Mouse (Mus musculus) stomach, embryonic 14.5 days (tissue): ENCODE measurements around the gene Slc29a1. TPM values are rescaled to one million over a fixed set of nuclear protein-coding genes. Genes with fewer than 3 reads are reported as not detected.

ENCODE experiments used
- ATAC-seq: fragments of 200-750 bp; cut with Nextera tagmentation; 2 replicates; pipeline ENCODE4 v1.8.0; 2017; ENCODE audit warnings: low read depth, moderate TSS enrichment; ENCODE audit not compliant: insufficient number of reproducible peaks, insufficient read depth, low FRiP score
- H3K27ac ChIP-seq: fragments of 300-500 bp; sonication (generic); 2 replicates; pipeline ENCODE4 v1.5.1; 2014; ENCODE audit warnings: mild to moderate bottlenecking, low read length, moderate library complexity, mixed read lengths
- H3K27me3 ChIP-seq: fragments of 300-500 bp; sonication (generic); 2 replicates; pipeline ENCODE4 v1.6.1; 2014; ENCODE audit warnings: low read length, control low read depth, mixed read lengths; ENCODE audit not compliant: control insufficient read depth, insufficient read depth
- H3K36me3 ChIP-seq: fragments of 300-500 bp; sonication (generic); 2 replicates; pipeline ENCODE4 v1.6.1; 2014; ENCODE audit warnings: mild to moderate bottlenecking, control low read depth, low read length, moderate library complexity, mixed read lengths; ENCODE audit not compliant: control insufficient read depth, insufficient read depth
- H3K4me1 ChIP-seq: fragments of 300-500 bp; sonication (generic); 2 replicates; pipeline ENCODE4 v1.6.1; 2014; ENCODE audit warnings: low read length, control low read depth, mixed read lengths; ENCODE audit not compliant: control insufficient read depth, insufficient read depth
- H3K4me2 ChIP-seq: fragments of 300-500 bp; sonication (generic); replicated peaks from 2 replicates; pipeline ENCODE4 v1.6.1; 2014; ENCODE audit warnings: low read depth, low read length, control low read depth
- H3K4me3 ChIP-seq: fragments of 300-500 bp; sonication (generic); 2 replicates; pipeline ENCODE4 v1.5.1; 2014; ENCODE audit warnings: low read depth, low read length, control low read depth
- H3K9ac ChIP-seq: fragments of 300-500 bp; sonication (generic); replicated peaks from 2 replicates; pipeline ENCODE4 v1.6.1; 2014; ENCODE audit warnings: low read depth, mild to moderate bottlenecking, control low read depth, low read length, moderate library complexity, mixed read lengths
- H3K9me3 ChIP-seq: fragments of 300-500 bp; sonication (generic); 2 replicates; pipeline ENCODE4 v1.6.1; 2016; ENCODE audit warnings: low read depth, low read length, control low read depth; ENCODE audit not compliant: control insufficient read depth
- WGBS: fragments of 180-500 bp; shearing (Covaris S2); extraction: QIAGEN DNeasy Blood & Tissue Kit; methylation state at CpG from one replicate; pipeline ENCODE4 v1.1.7; 2014; 5-methylcytosine and 5-hydroxymethylcytosine counted together
- polyA plus RNA-seq: library from polyadenylated mRNA; unstranded; fragments of >200 nt; fragmentation: Nextera tagmentation; extraction: Ambion mirVana; gene quantifications from 2 replicates; pipeline ENCODE4 v1.2.1, GENCODE M21; 2014

The Slc29a1 gene
- polyA plus RNA-seq, 1 experiment from 2014 or later = 73.0 TPM

DNA sequence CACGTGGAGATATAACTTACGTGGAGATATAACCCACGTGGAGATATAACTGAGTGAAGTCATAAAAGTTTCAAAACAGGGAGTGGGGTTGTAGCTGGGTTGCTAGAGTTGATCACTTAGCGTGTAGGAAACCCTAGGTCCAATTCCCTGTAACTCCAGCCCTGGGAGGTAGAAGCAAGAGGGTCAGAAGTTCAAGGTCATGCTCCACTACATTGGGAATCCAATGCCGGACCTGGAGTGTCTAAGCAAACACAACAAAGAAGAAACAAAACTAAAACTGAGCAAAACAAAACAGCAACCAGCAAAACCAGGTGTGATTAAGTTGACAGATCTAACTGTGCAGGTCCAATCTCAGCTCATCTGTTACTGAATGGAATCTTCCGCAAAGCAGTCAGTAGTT, 18.2 kb upstream of the Slc29a1 start:
- no peak overlapping the region for H3K9ac ChIP-seq
- H3K4me1 ChIP-seq = peaks cover 11% of the 10 kb centered on the region; the same call in 1 of the 2 replicates
- no peaks in the 10 kb centered on the region for H3K27me3 ChIP-seq
- H3K36me3 ChIP-seq = no peaks in the 10 kb centered on the region
- no peak overlapping the region for H3K27ac ChIP-seq
- H3K9me3 ChIP-seq = no peaks in the 10 kb centered on the region
- no peak for ATAC-seq
- H3K4me2 ChIP-seq = no peak overlapping the region
- no peak overlapping the region for H3K4me3 ChIP-seq
- WGBS = 91% methylated on average over 6 of the region's 6 CpGs

DNA sequence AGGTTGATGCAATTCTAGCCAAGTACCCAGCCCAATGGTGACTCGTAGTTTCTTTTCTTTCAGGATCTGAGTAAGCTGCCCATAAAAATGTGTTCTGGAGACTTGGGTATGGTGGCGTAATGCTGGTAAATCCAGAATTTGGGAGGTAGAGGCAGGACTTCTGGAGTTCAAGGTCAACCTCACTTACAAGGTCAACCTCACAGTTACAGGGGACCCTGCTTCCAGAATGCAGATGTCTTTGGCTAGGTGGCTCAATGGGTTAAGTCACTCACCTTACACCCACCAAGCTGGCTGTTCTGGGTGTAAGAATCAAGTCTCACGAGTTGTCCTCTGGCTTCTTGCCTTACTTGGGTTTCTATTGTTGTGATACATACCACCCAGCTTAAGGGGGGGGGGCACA, 17.3 kb upstream of the Slc29a1 start:
- H3K9me3 ChIP-seq = no peaks in the 10 kb centered on the region
- WGBS = 79% methylated on average over 3 of the region's 3 CpGs
- peaks cover 11% of the 10 kb centered on the region; the same call in 1 of the 2 replicates for H3K4me1 ChIP-seq
- no peaks in the 10 kb centered on the region for H3K36me3 ChIP-seq
- no peak overlapping the region for H3K27ac ChIP-seq
- no peak overlapping the region for H3K4me3 ChIP-seq
- no peak overlapping the region for H3K9ac ChIP-seq
- no peak for ATAC-seq
- no peaks in the 10 kb centered on the region for H3K27me3 ChIP-seq
- no peak overlapping the region for H3K4me2 ChIP-seq

DNA sequence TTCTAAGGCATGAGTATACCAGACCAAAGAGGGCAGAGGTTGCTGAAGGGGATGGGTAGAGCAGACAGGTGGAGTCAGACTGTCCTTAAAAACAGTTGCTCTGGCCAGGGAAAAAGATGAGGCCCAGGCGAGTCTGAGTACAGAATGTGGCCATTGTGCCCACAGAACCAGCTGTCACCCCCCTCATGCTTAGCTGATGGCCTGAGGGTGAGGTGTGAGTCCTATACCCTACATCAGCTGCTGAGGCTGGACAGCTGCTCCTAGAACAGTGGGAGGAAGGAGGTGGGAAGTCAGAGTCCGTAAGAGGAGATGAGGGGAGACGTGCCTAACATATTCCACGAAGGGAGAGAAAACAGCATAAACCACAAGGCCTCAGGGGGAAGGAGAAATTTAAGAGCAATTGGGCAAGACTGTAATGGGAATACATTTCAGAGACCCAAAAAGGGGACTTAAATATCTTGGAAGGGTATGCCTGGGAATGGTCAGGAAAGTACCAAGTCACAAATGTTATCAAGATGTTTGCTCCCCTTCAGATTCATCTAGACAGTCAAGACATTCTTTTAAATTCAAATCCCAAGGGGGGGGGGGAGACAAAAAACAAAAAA, 16.7 kb upstream of the Slc29a1 start:
- Histone ChIP-seq H3K9ac (no peak overlapping the region), H3K36me3 (no peaks in the 10 kb centered on the region), H3K4me2 (no peak overlapping the region), H3K4me3 (no peak overlapping the region), H3K27ac (no peak overlapping the region), H3K9me3 (no peaks in the 10 kb centered on the region), H3K27me3 (no peaks in the 10 kb centered on the region), H3K4me1 (peaks cover 11% of the 10 kb centered on the region; the same call in 1 of the 2 replicates)
- no peak for ATAC-seq
- WGBS = 62% methylated on average over 4 of the region's 4 CpGs

DNA sequence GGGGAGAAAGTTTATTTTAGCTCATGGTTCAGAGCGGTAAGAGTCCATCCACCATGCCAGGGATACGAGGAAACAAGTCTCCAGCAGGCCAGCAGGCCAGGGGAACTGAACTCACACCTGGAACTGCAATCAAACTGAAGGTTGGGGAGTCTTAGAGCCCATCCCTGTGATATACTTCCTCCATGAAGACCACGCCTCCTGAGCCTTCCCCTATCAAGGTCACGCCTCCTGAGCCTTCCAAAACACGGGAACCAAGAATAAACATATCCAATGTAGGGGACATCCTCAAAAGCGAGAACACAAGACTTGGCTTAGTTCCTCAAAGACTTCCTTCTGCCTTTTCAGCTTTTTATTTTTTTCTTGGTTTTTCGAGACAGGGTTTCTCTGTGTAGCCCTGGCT, 13.5 kb upstream of the Slc29a1 start:
- no peak overlapping the region for H3K4me2 ChIP-seq
- H3K9me3 ChIP-seq = no peaks in the 10 kb centered on the region
- no peak overlapping the region for H3K27ac ChIP-seq
- H3K4me1 ChIP-seq = no peaks in the 10 kb centered on the region
- no peaks in the 10 kb centered on the region for H3K27me3 ChIP-seq
- no peaks in the 10 kb centered on the region for H3K36me3 ChIP-seq
- WGBS = 86% methylated on average over 7 of the region's 7 CpGs
- ATAC-seq = no peak
- no peak overlapping the region for H3K9ac ChIP-seq
- H3K4me3 ChIP-seq = no peak overlapping the region

DNA sequence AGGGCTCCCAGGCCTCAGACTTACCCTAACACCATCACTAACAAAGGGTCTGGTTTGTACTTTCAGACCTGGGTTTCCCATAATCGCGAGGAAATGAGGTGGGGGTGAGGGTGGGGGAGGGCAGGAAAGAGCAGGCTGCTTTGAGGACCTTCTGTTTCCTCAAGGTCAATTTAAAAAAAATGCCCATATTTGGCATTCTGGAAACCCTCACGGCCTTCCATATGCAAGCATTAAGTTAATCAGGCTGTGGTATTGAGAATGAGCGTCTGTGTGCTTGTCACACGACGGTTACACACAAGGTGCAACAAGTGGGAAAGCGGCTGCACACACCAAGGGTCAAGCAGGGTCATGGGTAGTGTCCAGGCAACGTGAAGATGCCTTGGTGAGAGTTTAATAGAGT, 12.6 kb upstream of the Slc29a1 start:
- no peak overlapping the region for H3K4me3 ChIP-seq
- H3K27me3 ChIP-seq = no peaks in the 10 kb centered on the region
- 68% methylated on average over 8 of the region's 8 CpGs for WGBS
- no peaks in the 10 kb centered on the region for H3K36me3 ChIP-seq
- no peak overlapping the region for H3K9ac ChIP-seq
- ATAC-seq = no peak
- no peaks in the 10 kb centered on the region for H3K4me1 ChIP-seq
- H3K9me3 ChIP-seq = no peaks in the 10 kb centered on the region
- H3K4me2 ChIP-seq = no peak overlapping the region
- no peak overlapping the region for H3K27ac ChIP-seq

DNA sequence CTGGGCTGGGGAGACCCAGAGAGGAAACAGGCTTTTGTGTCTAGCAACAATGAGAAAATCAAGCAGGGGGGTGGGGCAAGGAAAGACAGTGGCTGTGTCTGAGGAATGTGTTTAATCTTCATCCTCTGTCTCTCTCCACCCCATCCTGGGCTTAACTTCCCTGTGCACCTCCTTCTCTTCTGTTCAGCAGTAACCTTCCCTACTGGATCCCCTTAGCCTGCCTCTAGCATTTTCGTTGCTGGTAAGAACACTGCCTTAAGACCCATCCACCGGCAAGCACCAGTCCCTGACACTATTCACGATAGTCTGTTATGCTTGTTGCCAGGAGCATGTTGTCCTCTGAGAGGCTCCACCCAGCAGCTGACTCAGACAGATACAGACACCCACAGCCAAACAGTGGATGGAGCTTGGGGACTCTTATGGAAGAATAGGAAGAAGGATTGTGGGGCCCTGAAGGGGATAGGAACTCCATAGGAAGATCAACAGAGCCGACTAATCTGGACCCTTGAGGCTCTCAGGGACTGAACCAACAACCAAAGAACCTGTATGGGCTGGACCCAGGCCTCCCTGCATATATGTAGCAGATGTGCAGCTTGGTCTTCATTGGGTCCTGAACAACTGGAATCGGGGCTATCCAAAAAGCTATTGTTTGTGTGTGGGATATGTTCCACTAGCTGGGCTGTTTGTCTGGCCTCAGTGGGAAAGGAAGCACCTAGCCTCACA, 10.9 kb upstream of the Slc29a1 start:
- ATAC-seq = no peak; the same call in 1 of the 2 replicates
- no peaks in the 10 kb centered on the region for H3K36me3 ChIP-seq
- H3K9me3 ChIP-seq = no peaks in the 10 kb centered on the region
- no peak overlapping the region for H3K4me2 ChIP-seq
- no peak overlapping the region for H3K27ac ChIP-seq
- no peaks in the 10 kb centered on the region for H3K4me1 ChIP-seq
- H3K4me3 ChIP-seq = no peak overlapping the region
- WGBS = 32% methylated on average over 5 of the region's 5 CpGs
- no peaks in the 10 kb centered on the region for H3K27me3 ChIP-seq
- no peak overlapping the region for H3K9ac ChIP-seq

DNA sequence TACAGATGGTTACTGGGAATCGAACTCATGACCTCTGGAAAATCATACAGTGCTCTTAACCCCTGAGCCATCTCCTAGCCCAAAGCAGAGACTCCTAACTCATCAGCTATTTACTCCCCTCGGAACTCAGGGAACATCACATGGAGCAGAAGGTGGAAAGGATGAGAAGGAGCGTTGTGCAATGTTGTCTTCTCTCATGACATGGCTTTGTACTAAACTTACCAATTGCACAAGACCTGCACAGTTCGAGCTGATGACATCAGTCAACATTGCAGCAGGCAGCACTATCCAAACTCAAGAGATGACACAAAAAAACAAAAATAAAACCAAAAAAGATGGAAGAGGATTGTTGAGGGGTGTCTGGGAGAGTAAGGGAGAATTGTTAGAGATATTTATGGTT, 9.0 kb upstream of the Slc29a1 start:
- no peak overlapping the region for H3K27ac ChIP-seq
- no peaks in the 10 kb centered on the region for H3K4me1 ChIP-seq
- H3K9ac ChIP-seq = no peak overlapping the region
- H3K36me3 ChIP-seq = no peaks in the 10 kb centered on the region
- no peaks in the 10 kb centered on the region for H3K9me3 ChIP-seq
- H3K4me2 ChIP-seq = no peak overlapping the region
- WGBS = 89% methylated on average over 4 of the region's 4 CpGs
- no peaks in the 10 kb centered on the region for H3K27me3 ChIP-seq
- no peak overlapping the region for H3K4me3 ChIP-seq
- ATAC-seq = no peak

DNA sequence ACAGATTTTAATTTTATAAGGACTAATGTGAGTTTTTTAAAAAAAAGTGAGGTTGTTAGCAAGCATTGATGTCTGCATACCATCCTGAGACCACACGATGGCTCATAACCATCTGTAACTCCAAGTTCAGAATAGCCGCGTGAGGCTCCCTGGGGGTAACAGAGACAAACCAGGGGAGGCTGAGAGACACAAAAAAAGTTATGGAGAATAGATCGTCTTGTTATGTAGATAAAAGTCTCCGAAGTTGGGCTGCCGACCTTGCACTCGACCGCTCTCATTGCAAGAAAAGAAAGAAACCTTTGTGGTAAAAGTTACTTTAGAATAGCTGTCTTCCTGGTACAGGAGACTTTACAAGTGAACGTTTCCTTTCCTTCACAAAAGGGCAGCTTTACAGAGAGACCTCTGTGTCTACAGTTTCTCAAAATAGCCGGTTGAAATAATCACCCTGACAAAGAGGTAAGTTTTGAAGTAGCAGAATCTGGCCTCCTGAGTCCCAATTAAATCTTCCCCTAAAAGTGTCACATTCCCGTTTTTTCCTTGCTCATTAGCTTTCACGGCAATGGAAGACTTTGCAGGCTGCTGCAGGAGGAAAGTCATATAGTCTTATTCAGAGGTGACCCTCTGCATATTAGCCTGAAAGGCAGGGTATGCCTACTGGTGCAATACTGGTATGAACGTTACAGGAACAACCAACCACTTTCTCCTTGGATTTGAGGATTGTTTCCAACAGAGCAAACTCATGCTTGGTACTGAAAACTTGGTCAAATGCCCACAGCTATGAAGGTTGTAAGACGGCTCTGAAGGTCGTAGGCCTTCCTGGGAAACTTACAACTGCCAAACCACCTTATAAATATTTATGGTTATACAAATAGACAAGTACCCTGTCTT, 7.8 kb upstream of the Slc29a1 start:
- 73% methylated on average over 15 of the region's 15 CpGs for WGBS
- Histone ChIP-seq H3K36me3 (no peaks in the 10 kb centered on the region), H3K27me3 (no peaks in the 10 kb centered on the region), H3K4me3 (no peak overlapping the region), H3K4me1 (no peaks in the 10 kb centered on the region), H3K4me2 (no peak overlapping the region), H3K9ac (no peak overlapping the region), H3K9me3 (no peaks in the 10 kb centered on the region), H3K27ac (no peak overlapping the region)
- ATAC-seq = no peak
